Mouse (Mus musculus) CH12.LX (cell line): ENCODE results near the gene Gm11032.

Source experiments
- CTCF ChIP-seq, 2 experiments: IDR thresholded peaks in 1 of 2; conservative IDR thresholded peaks in 1 of 2; 2 replicates each; pipeline ENCODE4 v1.5.1; 2011 to 2012; ENCODE audit warnings: low read depth in 2 of 2, low read length in 2 of 2, improper control_type of control experiment in 1 of 2, inconsistent platforms in 1 of 2, mild to moderate bottlenecking in 1 of 2, moderate library complexity in 1 of 2
- NRF1 ChIP-seq: IDR thresholded peaks from 2 replicates; pipeline ENCODE4 v1.6.1; 2014; ENCODE audit warnings: low read depth, mild to moderate bottlenecking, inconsistent platforms, low read length, improper control_type of control experiment, moderate library complexity

GRCm38 (mm10) chr11:4611904-4612303 is 8.0 kb upstream of the Gm11032 start:
- no peak for TF ChIP-seq CTCF (conservative IDR thresholded peaks at IDR 0.05 in 1 of 2, IDR thresholded peaks at IDR 0.05 in 1 of 2; ENCODE audit: low read depth in 2 of 2, low read length in 2 of 2)
- no peak for TF ChIP-seq NRF1
